In the genomic region with DNA sequence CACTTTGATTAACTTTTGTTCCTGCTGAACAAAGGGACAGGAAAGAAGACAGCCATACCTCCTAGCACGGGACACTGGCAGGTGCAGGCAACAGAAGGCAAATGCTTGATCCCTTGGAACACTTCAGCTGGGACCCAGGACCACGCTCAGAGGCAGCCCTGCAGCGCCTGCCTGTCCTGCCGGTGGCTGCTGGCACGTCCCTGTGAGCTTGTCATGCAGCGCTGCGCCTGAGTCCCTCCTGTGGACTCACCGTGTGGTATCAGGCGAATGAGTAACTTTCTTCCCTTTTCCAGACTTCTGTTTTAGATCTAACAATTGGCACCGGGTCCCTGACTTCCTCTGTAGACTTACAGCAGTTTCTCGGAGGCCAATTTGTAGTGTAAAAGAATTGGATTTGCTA, we compare ENCODE assay signal across 9 mouse cellular contexts. TPM values are rescaled to one million over a fixed set of nuclear protein-coding genes. Genes with fewer than 3 reads are reported as not detected.
DNase-seq lines count a peak whose midpoint lies in the region; ATAC-seq and TF ChIP-seq lines count a peak whose summit lies in the region.
"Had no signal": no experiment of that assay in that cellular context is flagged by ENCODE, and none has a peak within 500 bp of the region (broad histone marks: within the 10 kb centered on the region; RNA-seq: fewer than 3 reads in every experiment).

A gene (minus strand): TSS at position 293 of the 400 bp plus-strand sequence.

- no peak within 1 kb of the TSS for H3K9ac ChIP-seq in embryonic facial prominence, embryonic 11.5 days (replicated peaks; ENCODE audit: low read length)
- no peak within 1 kb of the TSS for H3K9ac ChIP-seq in liver, embryonic 11.5 days (ENCODE audit: low read depth, low read length)
- H3K9ac ChIP-seq in intestine, postnatal 0 days (ENCODE audit: low read depth, low read length) = no peak within 1 kb of the TSS

- H3K9me3 ChIP-seq in embryonic facial prominence, embryonic 11.5 days (replicated peaks; ENCODE audit: control insufficient read depth, low read length) = no peaks in the 10 kb centered on the region
- H3K9me3 ChIP-seq in midbrain, embryonic 10.5 days (replicated peaks) = no peaks in the 10 kb centered on the region
- no peaks in the 10 kb centered on the region for H3K9me3 ChIP-seq in liver, embryonic 11.5 days (ENCODE audit: control insufficient read depth, low read length)
- no peaks in the 10 kb centered on the region for H3K9me3 ChIP-seq in intestine, postnatal 0 days (ENCODE audit: control insufficient read depth)

- no peak within 1 kb of the TSS for H3K27ac ChIP-seq in embryonic facial prominence, embryonic 11.5 days (replicated peaks; ENCODE audit: low read depth, low read length)
- peak within 1 kb of the TSS; percentile 89 for H3K27ac ChIP-seq in midbrain, embryonic 10.5 days (replicated peaks)
- H3K27ac ChIP-seq in liver, embryonic 11.5 days (ENCODE audit: low read depth, low read length) = no peak within 1 kb of the TSS
- no peak within 1 kb of the TSS for H3K27ac ChIP-seq in intestine, postnatal 0 days (ENCODE audit: low read depth, low read length)

- 34% methylated on average over 11 of the region's 11 CpGs for WGBS in embryonic facial prominence, embryonic 11.5 days
- WGBS in midbrain, embryonic 10.5 days = 26% methylated on average over 11 of the region's 11 CpGs
- 45% methylated on average over 11 of the region's 11 CpGs for WGBS in liver, embryonic 11.5 days
- 23% methylated on average over 11 of the region's 11 CpGs for WGBS in intestine, postnatal 0 days

- no peak for ATAC-seq in embryonic facial prominence, embryonic 11.5 days (replicated peaks; ENCODE audit: insufficient number of reproducible peaks, low FRiP score, low TSS enrichment, low read depth)
- ATAC-seq in liver, embryonic 11.5 days (replicated peaks; ENCODE audit: low FRiP score) = no peak
- no peak for ATAC-seq in intestine, postnatal 0 days

- no peak for TF ChIP-seq CTCF in intestine, postnatal 0 days (IDR thresholded peaks at IDR 0.05; ENCODE audit: low read depth)

- H3K4me2 ChIP-seq in embryonic facial prominence, embryonic 11.5 days (ENCODE audit: low read depth, low read length) = no peak within 1 kb of the TSS
- no peak within 1 kb of the TSS for H3K4me2 ChIP-seq in liver, embryonic 11.5 days
- no peak within 1 kb of the TSS for H3K4me2 ChIP-seq in intestine, postnatal 0 days (replicated peaks; ENCODE audit: low read depth)

- H3K4me1 ChIP-seq in embryonic facial prominence, embryonic 11.5 days (ENCODE audit: control insufficient read depth, insufficient read depth, low read length) = no peaks in the 10 kb centered on the region
- peaks cover 44% of the 10 kb centered on the region for H3K4me1 ChIP-seq in midbrain, embryonic 10.5 days
- no peaks in the 10 kb centered on the region for H3K4me1 ChIP-seq in liver, embryonic 11.5 days (replicated peaks; ENCODE audit: control insufficient read depth, insufficient read depth, low read length)
- H3K4me1 ChIP-seq in intestine, postnatal 0 days (replicated peaks; ENCODE audit: control insufficient read depth, insufficient read depth, low read length) = no peaks in the 10 kb centered on the region

- peak; percentile 33 for DNase-seq in ZHBTc4 (ENCODE audit: low read depth, low spot score)
- peak; percentile 22 for DNase-seq in embryonic facial prominence, embryonic 11.5 days (ENCODE audit: low spot score)
- DNase-seq in kidney, adult 18-20 months = peak; percentile 73
- DNase-seq in midbrain, embryonic 10.5 days (ENCODE audit: low spot score) = peak; percentile 61
- DNase-seq in right cerebral cortex, postnatal 14 days = no peak
- no peak for DNase-seq in right cerebral cortex, adult 2 months (ENCODE audit: low spot score in 2 of 2)
- no peak for DNase-seq in liver, embryonic 11.5 days (ENCODE audit: low spot score)

- no peaks in the 10 kb centered on the region for H3K27me3 ChIP-seq in embryonic facial prominence, embryonic 11.5 days (ENCODE audit: control insufficient read depth, insufficient read depth, low read length)
- no peaks in the 10 kb centered on the region for H3K27me3 ChIP-seq in midbrain, embryonic 10.5 days (ENCODE audit: low read depth, poor library complexity, severe bottlenecking)
- H3K27me3 ChIP-seq in liver, embryonic 11.5 days (replicated peaks; ENCODE audit: control insufficient read depth, insufficient read depth, low read length) = no peaks in the 10 kb centered on the region
- H3K27me3 ChIP-seq in intestine, postnatal 0 days (replicated peaks; ENCODE audit: control insufficient read depth, insufficient read depth, low read length) = no peaks in the 10 kb centered on the region

- H3K36me3 ChIP-seq in embryonic facial prominence, embryonic 11.5 days (replicated peaks; ENCODE audit: control insufficient read depth, insufficient read depth, low read depth, low read length) = no peaks in the 10 kb centered on the region
- no peaks in the 10 kb centered on the region for H3K36me3 ChIP-seq in midbrain, embryonic 10.5 days
- no peaks in the 10 kb centered on the region for H3K36me3 ChIP-seq in liver, embryonic 11.5 days (ENCODE audit: control insufficient read depth, insufficient read depth, low read length)
- H3K36me3 ChIP-seq in intestine, postnatal 0 days (ENCODE audit: control insufficient read depth, insufficient read depth) = no peaks in the 10 kb centered on the region

- H3K4me3 ChIP-seq in embryonic facial prominence, embryonic 11.5 days (ENCODE audit: low read depth, low read length) = no peak within 1 kb of the TSS
- H3K4me3 ChIP-seq in midbrain, embryonic 10.5 days = peak within 1 kb of the TSS; percentile 36
- no peak within 1 kb of the TSS for H3K4me3 ChIP-seq in liver, embryonic 11.5 days (ENCODE audit: low read depth, low read length)
- no peak within 1 kb of the TSS for H3K4me3 ChIP-seq in intestine, postnatal 0 days (ENCODE audit: low read depth, low read length)
- H3K4me3 ChIP-seq: erythroblast, embryonic 14.5 days had no signal

RNA-seq across cellular contexts. Expression of the gene that starts here (rescaled TPM):
- polyA plus RNA-seq in embryonic facial prominence, embryonic 11.5 days (2014; fragmentation: Nextera tagmentation; extraction: Ambion mirVana) = 3.9 and 5.5 TPM in 2 replicates
- 10.5 and 15.9 TPM in 2 replicates for polyA plus RNA-seq in midbrain, embryonic 10.5 days (2016; fragmentation: Nextera tagmentation; extraction: Ambion mirVana)
- polyA plus RNA-seq in liver, embryonic 11.5 days (2014; fragmentation: Nextera tagmentation; extraction: Ambion mirVana) = 0.04 and 0.14 TPM in 2 replicates
- polyA plus RNA-seq in intestine, postnatal 0 days (2015; fragmentation: Nextera tagmentation; extraction: Ambion mirVana) = 0.04 TPM in 1 of 2 replicates, not detected in the other
- polyA plus RNA-seq: erythroblast, embryonic 14.5 days had no signal

Comparison
In these comparisons a context has a peak if more than half of its experiments do, and no peak if none do; other contexts are left out.
1. DNase-seq: peak in ZHBTc4 (single experiment), embryonic facial prominence, embryonic 11.5 days (single experiment), kidney, adult 18-20 months (single experiment) and midbrain, embryonic 10.5 days (single experiment); none in right cerebral cortex, postnatal 14 days (single experiment), right cerebral cortex, adult 2 months (0 of 2) and liver, embryonic 11.5 days (single experiment).